Mouse (Mus musculus) stomach, embryonic 14.5 days (tissue): ENCODE measurements at regions not wholly inside any gene's neighbourhood (a gene's known extent, or its start where the extent isn't known, plus 50 kb on each side); places are given as distances from the start of the nearest gene placed in this dataset.

ENCODE experiments used
- ATAC-seq: fragments of 200-750 bp; cut with Nextera tagmentation; 2 replicates; pipeline ENCODE4 v1.8.0; 2017; ENCODE audit warnings: low read depth, moderate TSS enrichment; ENCODE audit not compliant: insufficient number of reproducible peaks, insufficient read depth, low FRiP score
- H3K27ac ChIP-seq: fragments of 300-500 bp; sonication (generic); 2 replicates; pipeline ENCODE4 v1.5.1; 2014; ENCODE audit warnings: mild to moderate bottlenecking, low read length, moderate library complexity, mixed read lengths
- H3K27me3 ChIP-seq: fragments of 300-500 bp; sonication (generic); 2 replicates; pipeline ENCODE4 v1.6.1; 2014; ENCODE audit warnings: low read length, control low read depth, mixed read lengths; ENCODE audit not compliant: control insufficient read depth, insufficient read depth
- H3K36me3 ChIP-seq: fragments of 300-500 bp; sonication (generic); 2 replicates; pipeline ENCODE4 v1.6.1; 2014; ENCODE audit warnings: mild to moderate bottlenecking, control low read depth, low read length, moderate library complexity, mixed read lengths; ENCODE audit not compliant: control insufficient read depth, insufficient read depth
- H3K4me1 ChIP-seq: fragments of 300-500 bp; sonication (generic); 2 replicates; pipeline ENCODE4 v1.6.1; 2014; ENCODE audit warnings: low read length, control low read depth, mixed read lengths; ENCODE audit not compliant: control insufficient read depth, insufficient read depth
- H3K4me2 ChIP-seq: fragments of 300-500 bp; sonication (generic); replicated peaks from 2 replicates; pipeline ENCODE4 v1.6.1; 2014; ENCODE audit warnings: low read depth, low read length, control low read depth
- H3K4me3 ChIP-seq: fragments of 300-500 bp; sonication (generic); 2 replicates; pipeline ENCODE4 v1.5.1; 2014; ENCODE audit warnings: low read depth, low read length, control low read depth
- H3K9ac ChIP-seq: fragments of 300-500 bp; sonication (generic); replicated peaks from 2 replicates; pipeline ENCODE4 v1.6.1; 2014; ENCODE audit warnings: low read depth, mild to moderate bottlenecking, control low read depth, low read length, moderate library complexity, mixed read lengths
- H3K9me3 ChIP-seq: fragments of 300-500 bp; sonication (generic); 2 replicates; pipeline ENCODE4 v1.6.1; 2016; ENCODE audit warnings: low read depth, low read length, control low read depth; ENCODE audit not compliant: control insufficient read depth
- WGBS: fragments of 180-500 bp; shearing (Covaris S2); extraction: QIAGEN DNeasy Blood & Tissue Kit; methylation state at CpG from one replicate; pipeline ENCODE4 v1.1.7; 2014; 5-methylcytosine and 5-hydroxymethylcytosine counted together

DNA sequence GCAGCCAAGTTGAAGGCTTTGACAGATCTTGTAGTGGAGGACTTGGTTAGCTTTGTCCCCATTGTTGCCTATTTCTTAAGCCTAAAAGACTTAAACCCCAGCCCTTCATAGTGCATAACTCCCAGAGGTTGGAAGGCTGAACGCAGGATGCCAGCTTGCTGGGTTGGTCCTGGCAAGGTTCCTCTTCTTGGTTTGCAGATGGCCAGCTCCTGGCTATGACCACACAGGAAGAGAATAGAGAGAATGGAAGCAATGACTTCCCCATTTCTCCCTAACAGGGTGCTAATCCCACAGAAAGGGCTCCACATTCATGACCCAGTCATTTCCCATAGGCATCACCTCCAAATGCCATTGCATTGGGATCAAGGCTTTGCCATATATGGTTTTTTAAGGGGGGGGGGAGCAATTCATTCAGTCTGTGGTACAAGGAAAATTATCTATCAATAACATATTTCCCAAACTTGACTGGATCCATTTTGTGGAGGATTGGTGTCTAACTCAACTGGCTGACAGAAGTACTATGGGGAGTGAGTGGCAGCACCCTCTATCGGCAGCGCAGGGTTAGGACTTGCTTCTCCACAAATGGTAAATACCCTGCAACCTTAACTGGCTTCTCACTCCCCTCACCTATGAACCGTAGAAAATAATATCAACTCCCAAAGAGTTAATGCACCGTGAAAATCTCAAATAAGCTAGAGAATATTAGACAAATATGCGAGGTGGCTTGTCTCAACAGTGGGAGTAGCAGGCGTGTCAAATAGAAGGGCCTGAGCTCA, 99.4 kb downstream of the Rps24 start:
- no peaks in the 10 kb centered on the region for H3K4me1 ChIP-seq
- H3K4me3 ChIP-seq, result no peak overlapping the region
- no peak overlapping the region for H3K4me2 ChIP-seq
- H3K9me3 ChIP-seq, result no peaks in the 10 kb centered on the region
- no peak overlapping the region for H3K27ac ChIP-seq
- ATAC-seq, result no peak
- H3K27me3 ChIP-seq, result no peaks in the 10 kb centered on the region
- no peaks in the 10 kb centered on the region for H3K36me3 ChIP-seq
- 56% methylated on average over 7 of the region's 7 CpGs for WGBS
- no peak overlapping the region for H3K9ac ChIP-seq

DNA sequence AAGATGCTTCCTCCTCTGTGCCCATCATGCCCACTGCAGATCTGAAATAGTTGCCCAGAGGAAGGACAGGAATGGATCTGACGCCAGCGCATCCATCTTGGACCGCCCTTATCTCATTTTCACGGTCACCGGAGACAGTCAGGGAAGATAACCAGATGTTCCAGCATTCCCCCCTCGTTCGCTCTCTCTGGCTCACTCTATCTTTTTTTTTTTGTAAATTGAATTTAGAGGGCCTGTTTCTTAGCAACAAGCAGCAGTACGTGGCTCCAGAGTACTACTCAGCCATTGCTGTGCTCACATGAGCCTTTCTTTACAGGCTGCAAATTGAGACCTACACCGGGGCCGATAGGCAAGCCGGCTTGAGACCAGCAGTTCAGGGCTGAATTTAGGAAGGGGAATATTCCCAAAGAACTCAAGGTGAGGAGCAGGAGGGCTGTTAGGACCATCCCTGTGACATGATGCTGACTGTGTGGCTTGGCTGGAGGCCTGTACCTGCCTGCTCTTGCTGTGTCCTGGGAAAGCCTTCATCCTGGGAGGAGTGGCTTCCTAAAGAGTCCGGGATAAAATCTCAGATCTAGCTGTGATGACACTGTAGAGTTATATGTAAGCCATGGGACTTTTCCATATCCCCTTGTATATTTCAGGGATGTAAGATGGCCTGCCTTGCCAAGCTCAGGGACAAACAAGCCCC, 100.2 kb downstream of the Rps24 start:
- 60% methylated on average over 12 of the region's 12 CpGs for WGBS
- no peak overlapping the region for H3K4me3 ChIP-seq
- no peaks in the 10 kb centered on the region for H3K36me3 ChIP-seq
- H3K9me3 ChIP-seq, result no peaks in the 10 kb centered on the region
- no peak overlapping the region for H3K4me2 ChIP-seq
- H3K27me3 ChIP-seq, result no peaks in the 10 kb centered on the region
- H3K4me1 ChIP-seq, result no peaks in the 10 kb centered on the region
- no peak for ATAC-seq
- H3K9ac ChIP-seq, result no peak overlapping the region
- peak overlapping the region; percentile 60; the same call in 1 of the 2 replicates for H3K27ac ChIP-seq

DNA sequence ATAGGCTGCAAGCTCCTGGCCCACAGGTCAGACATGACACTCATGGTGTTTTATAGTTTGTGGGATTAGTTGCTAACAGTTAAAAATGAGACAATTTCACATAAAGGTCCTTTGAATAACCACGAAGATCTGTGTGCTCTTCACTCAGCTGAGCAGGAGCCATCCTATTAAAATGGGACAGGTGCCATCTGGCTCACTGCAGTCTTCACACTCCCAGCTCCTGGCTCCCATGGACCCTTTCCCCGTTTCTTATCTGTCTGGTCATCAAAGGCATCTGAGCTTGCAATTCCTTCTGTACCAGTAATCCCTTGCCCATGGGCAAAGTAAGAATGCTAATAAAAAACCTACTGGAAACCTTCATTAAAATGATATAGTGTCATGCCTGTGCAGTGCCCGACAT, 101.1 kb downstream of the Rps24 start:
- no peak for ATAC-seq
- H3K27me3 ChIP-seq, result no peaks in the 10 kb centered on the region
- no peak overlapping the region for H3K4me2 ChIP-seq
- no peaks in the 10 kb centered on the region for H3K36me3 ChIP-seq
- WGBS, result 54% methylated on average over 3 of the region's 3 CpGs
- H3K4me3 ChIP-seq, result no peak overlapping the region
- H3K27ac ChIP-seq, result no peak overlapping the region
- no peaks in the 10 kb centered on the region for H3K4me1 ChIP-seq
- H3K9me3 ChIP-seq, result no peaks in the 10 kb centered on the region
- no peak overlapping the region for H3K9ac ChIP-seq

DNA sequence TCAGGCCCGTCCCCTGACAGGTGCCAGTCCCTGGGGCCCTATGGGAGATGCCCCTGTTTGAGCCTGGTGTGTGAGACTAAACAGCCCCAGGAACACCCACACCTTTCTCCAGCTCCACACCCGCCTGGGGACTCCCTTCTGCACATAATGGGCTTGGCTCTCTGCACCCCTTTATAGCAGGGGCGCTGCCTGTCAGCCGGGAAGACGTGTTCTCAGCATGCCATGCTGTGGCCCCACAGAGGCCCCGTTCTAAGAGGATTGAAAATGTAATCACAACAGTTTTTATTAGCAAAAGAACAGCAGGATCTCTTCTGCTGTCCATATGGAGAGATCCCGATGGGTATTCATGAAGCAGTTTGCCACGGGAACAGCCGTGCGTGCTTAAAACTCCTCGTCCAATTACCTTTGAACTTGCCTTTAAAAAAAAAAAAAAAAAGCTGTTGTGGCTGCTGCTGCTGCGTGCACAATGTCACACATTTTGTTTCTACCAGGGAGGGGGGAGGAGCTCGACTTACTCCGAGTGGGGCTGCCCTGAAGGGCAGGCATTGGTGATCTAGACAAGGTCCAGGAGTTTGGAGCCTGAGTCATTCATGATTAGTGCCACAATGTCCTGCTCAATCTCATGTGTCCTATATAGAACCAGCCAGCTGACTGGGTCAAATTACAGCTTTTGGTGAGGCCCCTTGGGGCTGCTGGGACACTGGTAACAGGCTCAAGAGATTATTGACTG, 119.7 kb downstream of the Rps24 start:
- Histone ChIP-seq H3K36me3 (no peaks in the 10 kb centered on the region), H3K27ac (no peak overlapping the region), H3K9ac (no peak overlapping the region), H3K27me3 (no peaks in the 10 kb centered on the region), H3K4me1 (peaks cover 8% of the 10 kb centered on the region; the same call in 1 of the 2 replicates), H3K4me2 (no peak overlapping the region), H3K4me3 (no peak overlapping the region), H3K9me3 (no peaks in the 10 kb centered on the region; the same call in 1 of the 2 replicates)
- no peak for ATAC-seq
- 36% methylated on average over 14 of the region's 14 CpGs for WGBS

DNA sequence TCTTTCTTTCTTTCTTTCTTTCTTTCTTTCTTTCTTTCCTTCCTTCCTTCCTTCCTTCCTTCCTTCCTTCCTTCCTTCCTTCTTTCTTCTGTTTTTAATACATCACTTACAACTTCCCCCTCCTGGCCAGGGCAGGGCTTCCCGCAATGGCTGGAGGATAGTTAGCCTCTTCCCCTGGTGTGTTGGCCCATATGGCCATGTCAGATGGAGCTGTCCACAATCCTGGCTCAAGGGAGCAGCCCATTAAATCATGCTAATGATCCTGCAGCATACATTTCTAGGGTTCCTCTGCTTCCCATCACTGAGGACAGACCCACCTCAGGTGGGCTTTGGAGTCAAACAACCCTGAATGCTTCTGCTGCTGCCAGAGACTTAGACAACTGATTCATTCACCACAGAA, 121.4 kb downstream of the Rps24 start:
- H3K36me3 ChIP-seq, result no peaks in the 10 kb centered on the region
- no peak overlapping the region for H3K4me3 ChIP-seq
- H3K4me1 ChIP-seq, result peaks cover 14% of the 10 kb centered on the region; the same call in 1 of the 2 replicates
- 84% methylated on average over 1 of the region's 1 CpGs for WGBS
- no peaks in the 10 kb centered on the region; the same call in 1 of the 2 replicates for H3K9me3 ChIP-seq
- H3K4me2 ChIP-seq, result no peak overlapping the region
- no peaks in the 10 kb centered on the region for H3K27me3 ChIP-seq
- no peak overlapping the region for H3K9ac ChIP-seq
- H3K27ac ChIP-seq, result no peak overlapping the region
- ATAC-seq, result no peak

DNA sequence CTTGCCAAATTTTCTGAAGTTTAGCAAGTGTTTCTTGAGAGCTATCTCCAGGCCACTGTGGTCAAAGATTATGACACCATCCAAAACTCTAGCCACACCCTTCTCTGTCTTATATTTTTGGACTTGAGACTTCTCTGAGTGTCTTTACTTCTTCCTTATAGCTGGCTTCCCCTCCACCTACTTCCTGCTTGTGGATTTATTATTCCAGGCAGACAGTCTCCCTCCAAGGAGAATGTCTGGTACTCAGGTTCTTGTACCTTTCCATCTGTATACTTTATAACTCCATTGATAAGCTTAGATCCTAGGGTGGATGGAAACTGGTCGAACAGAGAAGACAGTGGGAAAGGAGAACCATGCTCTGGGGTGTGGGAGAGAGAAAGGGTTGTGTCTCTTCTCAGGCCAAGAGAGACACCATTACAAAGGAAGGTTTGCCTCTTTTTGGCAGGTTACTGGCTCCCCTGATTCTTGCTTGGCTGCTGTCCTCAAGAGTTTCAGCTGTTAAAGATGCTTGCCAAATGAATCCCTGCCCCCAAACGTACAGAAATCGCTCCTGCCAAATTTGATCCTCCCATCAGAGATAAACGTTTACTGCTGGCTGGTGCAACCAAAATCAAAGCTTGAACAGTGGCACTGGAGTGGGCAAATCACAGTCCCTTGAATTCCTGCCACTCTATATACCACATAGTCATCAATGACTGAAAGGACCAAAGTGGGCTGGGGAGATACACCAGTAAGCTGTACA, 125.5 kb downstream of the Rps24 start:
- Histone ChIP-seq H3K9me3 (no peaks in the 10 kb centered on the region; the same call in 1 of the 2 replicates), H3K4me2 (no peak overlapping the region), H3K9ac (no peak overlapping the region), H3K4me3 (no peak overlapping the region), H3K27ac (no peak overlapping the region), H3K27me3 (no peaks in the 10 kb centered on the region), H3K36me3 (no peaks in the 10 kb centered on the region), H3K4me1 (0 out of 2 replicates have a peak, but pooled peaks cover 6% of the 10 kb centered on the region)
- no peak for ATAC-seq
- 44% methylated on average over 4 of the region's 4 CpGs for WGBS

DNA sequence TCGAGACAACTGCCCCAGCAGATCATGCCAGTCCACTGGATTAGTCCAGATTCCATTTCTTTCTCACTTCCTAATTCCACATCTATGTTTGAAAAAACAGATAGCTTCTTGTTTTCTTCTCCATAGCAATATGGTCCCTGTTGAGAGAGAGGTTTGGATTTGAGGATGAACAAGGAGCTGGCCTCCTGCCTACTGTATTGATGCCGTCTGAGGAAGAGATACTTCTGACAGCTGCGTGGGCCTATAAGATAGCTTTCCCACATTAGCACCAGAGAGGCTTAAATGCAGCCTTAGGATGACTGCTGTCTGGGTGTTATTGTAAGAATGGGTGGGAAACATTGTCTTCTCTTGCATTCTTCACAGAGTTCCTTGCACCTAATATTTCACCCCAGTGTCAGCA, 128.9 kb downstream of the Rps24 start:
- no peak for ATAC-seq
- WGBS, result 87% methylated on average over 3 of the region's 3 CpGs
- no peaks in the 10 kb centered on the region for H3K9me3 ChIP-seq

More for the DNA sequence above, 128.9 kb downstream of the Rps24 start:
- no peak overlapping the region for H3K9ac ChIP-seq
- no peak overlapping the region for H3K4me3 ChIP-seq
- H3K27me3 ChIP-seq, result no peaks in the 10 kb centered on the region
- no peak overlapping the region for H3K27ac ChIP-seq
- H3K4me2 ChIP-seq, result no peak overlapping the region
- no peaks in the 10 kb centered on the region for H3K36me3 ChIP-seq
- 0 out of 2 replicates have a peak, but pooled peaks cover 12% of the 10 kb centered on the region for H3K4me1 ChIP-seq
